Mouse (Mus musculus): ENCODE data around the gene Larp6.

DNA sequence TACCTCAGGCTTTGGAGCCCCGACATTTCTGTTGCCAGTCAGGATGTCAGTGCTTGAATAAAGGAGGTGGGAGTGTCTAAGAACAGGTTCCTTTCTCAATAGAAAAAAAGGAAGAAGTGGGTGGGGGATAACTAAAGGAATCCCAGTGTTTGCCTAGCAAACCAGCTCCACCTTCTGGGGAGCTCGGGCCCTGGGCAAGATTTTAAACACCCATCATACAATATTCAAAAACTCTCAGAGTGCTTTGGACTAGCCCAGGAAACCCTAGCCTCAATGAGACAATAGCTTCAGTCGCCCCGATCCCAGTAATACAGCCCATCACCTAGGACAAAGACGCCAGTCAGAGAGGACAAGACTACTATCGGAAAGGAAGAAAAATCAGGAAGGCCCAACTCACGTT lies 25.4 kb upstream of the Larp6 start:
- TF ChIP-seq GATA1 (IDR thresholded peaks at IDR 0.05; ENCODE audit: low read length), result no peak
- TF ChIP-seq TAL1 (IDR thresholded peaks at IDR 0.05; ENCODE audit: low read length), result no peak

All from erythroblast, embryonic 14.5 days (primary cell).